Mouse (Mus musculus) CD4-positive naive resting alpha-beta T cell, adult 76 days (primary cell): ENCODE results near the gene Ccdc85c. TPM values are rescaled to one million over a fixed set of nuclear protein-coding genes. Genes with fewer than 3 reads are reported as not detected.

Source experiments
- total RNA-seq: library from RNA; stranded (reverse); gene quantifications from one replicate; pipeline ENCODE4 v1.2.4, GENCODE M21; 2023

The Ccdc85c gene
- total RNA-seq: 1.7 TPM

GRCm38 (mm10) chr12:108274661-108275507 lies at the start of gene Ccdc85c:
Ccdc85c (minus strand) TSS chr12:108275425.

GRCm38 (mm10) chr12:108305812-108306794 lies 30.9 kb upstream of the Ccdc85c start, which contains the start of gene Hhipl1:
Hhipl1 (plus strand) TSS chr12:108306270.

GRCm38 (mm10) chr12:108179321-108180266 lies 95.6 kb downstream of the Ccdc85c start, which contains the start of gene Ccnk:
Ccnk (plus strand) TSS chr12:108179579.

DNA sequence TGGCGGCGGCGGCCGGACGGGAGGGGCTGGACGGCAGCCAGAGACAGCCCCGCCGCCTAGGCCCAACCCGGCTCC lies 96.1 kb downstream of the Ccdc85c start, which contains the start of gene Setd3:
Gene Setd3 (minus strand): TSS at position 69 of the 75 bp plus-strand sequence.

Other genes starting within 250 kb of the Ccdc85c start
- gene Setd3, start 96.1 kb downstream of the Ccdc85c start, total RNA-seq: 95.5 TPM
- gene Ccnk, start 95.8 kb downstream of the Ccdc85c start, total RNA-seq: 123 TPM
- gene Hhipl1, start 30.8 kb upstream of the Ccdc85c start, total RNA-seq: not detected
- gene Cyp46a1, start 59.0 kb upstream of the Ccdc85c start, total RNA-seq: not detected
- not detected for gene Eml1, start 95.5 kb upstream of the Ccdc85c start, total RNA-seq